Mouse (Mus musculus): ENCODE measurements around the gene Kmt5b. TPM values are rescaled to one million over a fixed set of nuclear protein-coding genes. Genes with fewer than 3 reads are reported as not detected.
A peak's percentile ranks its signal among the peaks of the same experiment; 100 is the strongest.

The Kmt5b gene
- total and polyA plus RNA-seq, 2 experiments from 2014 or later: 38.1 to 103 TPM

- ATAC-seq (no peak), DNase-seq (no peak)
- H3K9ac ChIP-seq: no peak overlapping the region
- H3K4me2 ChIP-seq (ENCODE audit: low read depth): peak overlapping the region; percentile 61
- peaks cover 19% of the 10 kb centered on the region for H3K4me1 ChIP-seq (ENCODE audit: insufficient read depth)
- H3K4me3 ChIP-seq (ENCODE audit: low read depth, low read length): peak overlapping the region; percentile 85
- 95% methylated on average over 10 of the region's 10 CpGs for WGBS
- no peaks in the 10 kb centered on the region for H3K36me3 ChIP-seq (ENCODE audit: insufficient read depth)
- TF ChIP-seq CTCF (IDR thresholded peaks at IDR 0.05; ENCODE audit: low read depth): no peak
- no peaks in the 10 kb centered on the region for H3K9me3 ChIP-seq (ENCODE audit: low read length)
- no peaks in the 10 kb centered on the region for H3K27me3 ChIP-seq (ENCODE audit: insufficient read depth, low read length)
- no peak overlapping the region for H3K27ac ChIP-seq (ENCODE audit: low read depth, low read length)
These were observed 85.9 kb downstream of the Kmt5b start for GRCm38 (mm10) chr19:3853121-3853520.

- H3K27ac ChIP-seq (ENCODE audit: low read depth, low read length): no peak overlapping the region
- H3K9ac ChIP-seq: no peak overlapping the region
- H3K27me3 ChIP-seq (ENCODE audit: insufficient read depth, low read length): no peaks in the 10 kb centered on the region
- H3K4me1 ChIP-seq (ENCODE audit: insufficient read depth): peaks cover 19% of the 10 kb centered on the region
- no peak overlapping the region for H3K4me2 ChIP-seq (ENCODE audit: low read depth)
- no peaks in the 10 kb centered on the region for H3K36me3 ChIP-seq (ENCODE audit: insufficient read depth)
- WGBS: 88% methylated on average over 1 of the region's 1 CpGs
- no peak for ATAC-seq
- no peak for DNase-seq
- TF ChIP-seq CTCF (IDR thresholded peaks at IDR 0.05; ENCODE audit: low read depth): no peak
- no peak overlapping the region for H3K4me3 ChIP-seq (ENCODE audit: low read depth, low read length)
- no peaks in the 10 kb centered on the region for H3K9me3 ChIP-seq (ENCODE audit: low read length)
These were observed 86.7 kb downstream of the Kmt5b start for GRCm38 (mm10) chr19:3853891-3854290.

- no peak for TF ChIP-seq CTCF (IDR thresholded peaks at IDR 0.05; ENCODE audit: low read depth)
- ATAC-seq (no peak), DNase-seq (no peak)
- H3K36me3 ChIP-seq (ENCODE audit: insufficient read depth): no peaks in the 10 kb centered on the region
- WGBS: 60% methylated on average over 6 of the region's 6 CpGs
- no peak overlapping the region for H3K9ac ChIP-seq
- H3K27ac ChIP-seq (ENCODE audit: low read depth, low read length): 0 out of 2 replicates have a peak overlapping the region, but pooled peaks have one; percentile 21
- H3K4me1 ChIP-seq (ENCODE audit: insufficient read depth): peaks cover 19% of the 10 kb centered on the region
- 0 out of 2 replicates have a peak overlapping the region, but pooled peaks have one; percentile 21 for H3K4me2 ChIP-seq (ENCODE audit: low read depth)
- no peaks in the 10 kb centered on the region for H3K27me3 ChIP-seq (ENCODE audit: insufficient read depth, low read length)
- no peaks in the 10 kb centered on the region for H3K9me3 ChIP-seq (ENCODE audit: low read length)
- H3K4me3 ChIP-seq (ENCODE audit: low read depth, low read length): no peak overlapping the region
These were observed 87.9 kb downstream of the Kmt5b start for GRCm38 (mm10) chr19:3855091-3855490.

GRCm38 (mm10) chr19:3855601-3856000 lies 88.4 kb downstream of the Kmt5b start:
- Histone ChIP-seq H3K27me3 (ENCODE audit: insufficient read depth, low read length) (no peaks in the 10 kb centered on the region), H3K9ac (no peak overlapping the region), H3K27ac (ENCODE audit: low read depth, low read length) (0 out of 2 replicates have a peak overlapping the region, but pooled peaks have one; percentile 21), H3K4me2 (ENCODE audit: low read depth) (0 out of 2 replicates have a peak overlapping the region, but pooled peaks have one; percentile 21), H3K9me3 (ENCODE audit: low read length) (no peaks in the 10 kb centered on the region), H3K36me3 (ENCODE audit: insufficient read depth) (no peaks in the 10 kb centered on the region), H3K4me3 (ENCODE audit: low read depth, low read length) (no peak overlapping the region), H3K4me1 (ENCODE audit: insufficient read depth) (peaks cover 19% of the 10 kb centered on the region)
- DNase-seq (no peak), ATAC-seq (no peak)
- 13% methylated on average over 4 of the region's 4 CpGs for WGBS
- TF ChIP-seq CTCF (IDR thresholded peaks at IDR 0.05; ENCODE audit: low read depth): no peak

- Histone ChIP-seq H3K9ac (no peak overlapping the region), H3K27ac (ENCODE audit: low read depth, low read length) (no peak overlapping the region), H3K9me3 (ENCODE audit: low read length) (no peaks in the 10 kb centered on the region), H3K4me1 (ENCODE audit: insufficient read depth) (peaks cover 19% of the 10 kb centered on the region), H3K36me3 (ENCODE audit: insufficient read depth) (no peaks in the 10 kb centered on the region), H3K27me3 (ENCODE audit: insufficient read depth, low read length) (no peaks in the 10 kb centered on the region), H3K4me2 (ENCODE audit: low read depth) (no peak overlapping the region), H3K4me3 (ENCODE audit: low read depth, low read length) (no peak overlapping the region)
- no peak for TF ChIP-seq CTCF (IDR thresholded peaks at IDR 0.05; ENCODE audit: low read depth)
- no peak for DNase-seq
- ATAC-seq: no peak
- WGBS: 59% methylated on average over 3 of the region's 3 CpGs
These were observed 90.0 kb downstream of the Kmt5b start for GRCm38 (mm10) chr19:3857220-3857619.

GRCm38 (mm10) chr19:3862713-3863112 lies 95.5 kb downstream of the Kmt5b start:
- TF ChIP-seq CTCF (IDR thresholded peaks at IDR 0.05; ENCODE audit: low read depth): no peak
- H3K27me3 ChIP-seq (ENCODE audit: insufficient read depth, low read length): no peaks in the 10 kb centered on the region
- H3K27ac ChIP-seq (ENCODE audit: low read depth, low read length): no peak overlapping the region
- H3K4me2 ChIP-seq (ENCODE audit: low read depth): no peak overlapping the region
- no peak for ATAC-seq
- H3K36me3 ChIP-seq (ENCODE audit: insufficient read depth): 0 out of 2 replicates have a peak, but pooled peaks cover 5% of the 10 kb centered on the region
- no peak overlapping the region for H3K4me3 ChIP-seq (ENCODE audit: low read depth, low read length)
- H3K9me3 ChIP-seq (ENCODE audit: low read length): no peaks in the 10 kb centered on the region
- no peak for DNase-seq
- 71% methylated on average over 2 of the region's 2 CpGs for WGBS
- H3K4me1 ChIP-seq (ENCODE audit: insufficient read depth): no peaks in the 10 kb centered on the region
- H3K9ac ChIP-seq: no peak overlapping the region

- no peak overlapping the region for H3K9ac ChIP-seq
- no peak overlapping the region for H3K4me3 ChIP-seq (ENCODE audit: low read depth, low read length)
- H3K4me1 ChIP-seq (ENCODE audit: insufficient read depth): no peaks in the 10 kb centered on the region
- ATAC-seq (no peak), DNase-seq (no peak)
- H3K27ac ChIP-seq (ENCODE audit: low read depth, low read length): no peak overlapping the region
- H3K9me3 ChIP-seq (ENCODE audit: low read length): no peaks in the 10 kb centered on the region
- WGBS: 91% methylated on average over 2 of the region's 2 CpGs
- no peaks in the 10 kb centered on the region for H3K27me3 ChIP-seq (ENCODE audit: insufficient read depth, low read length)
- H3K36me3 ChIP-seq (ENCODE audit: insufficient read depth): 0 out of 2 replicates have a peak, but pooled peaks cover 5% of the 10 kb centered on the region
- H3K4me2 ChIP-seq (ENCODE audit: low read depth): no peak overlapping the region
- peak; percentile 33 for TF ChIP-seq CTCF (IDR thresholded peaks at IDR 0.05; ENCODE audit: low read depth)
These were observed 97.7 kb downstream of the Kmt5b start for GRCm38 (mm10) chr19:3864960-3865359.

Other genes with a start within 250 kb of the Kmt5b start
- 103 and 110 TPM in 2 replicates for gene Ppp6r3, start 191.7 kb upstream of the Kmt5b start, total RNA-seq (2014; rRNA removed)
- gene Ppp6r3, start 191.7 kb upstream of the Kmt5b start, polyA plus RNA-seq (2015; fragmentation: Nextera tagmentation; extraction: Ambion mirVana): 18.1 and 28.6 TPM in 2 replicates
- gene Lrp5, start 80.9 kb upstream of the Kmt5b start, total RNA-seq (2014; rRNA removed): 7.9 and 11.1 TPM in 2 replicates
- 0.50 and 0.56 TPM in 2 replicates for gene Lrp5, start 80.9 kb upstream of the Kmt5b start, polyA plus RNA-seq (2015; fragmentation: Nextera tagmentation; extraction: Ambion mirVana)
- gene 1810055G02Rik, start 59.1 kb upstream of the Kmt5b start, total RNA-seq (2014; rRNA removed): 33.6 and 37.2 TPM in 2 replicates
- 38.4 and 39.0 TPM in 2 replicates for gene 1810055G02Rik, start 59.1 kb upstream of the Kmt5b start, polyA plus RNA-seq (2015; fragmentation: Nextera tagmentation; extraction: Ambion mirVana)
- 67.0 and 69.4 TPM in 2 replicates for gene Chka, start 84.4 kb downstream of the Kmt5b start, total RNA-seq (2014; rRNA removed)
- gene Chka, start 84.4 kb downstream of the Kmt5b start, polyA plus RNA-seq (2015; fragmentation: Nextera tagmentation; extraction: Ambion mirVana): 49.4 and 53.9 TPM in 2 replicates
- gene Tcirg1, start 139.7 kb downstream of the Kmt5b start, total RNA-seq (2014; rRNA removed): 21.4 and 23.5 TPM in 2 replicates
- gene Tcirg1, start 139.7 kb downstream of the Kmt5b start, polyA plus RNA-seq (2015; fragmentation: Nextera tagmentation; extraction: Ambion mirVana): 9.3 and 9.9 TPM in 2 replicates
- 137 and 148 TPM in 2 replicates for gene Ndufs8, start 145.4 kb downstream of the Kmt5b start, total RNA-seq (2014; rRNA removed)
- 261 and 281 TPM in 2 replicates for gene Ndufs8, start 145.4 kb downstream of the Kmt5b start, polyA plus RNA-seq (2015; fragmentation: Nextera tagmentation; extraction: Ambion mirVana)
- gene Aldh3b1, start 162.4 kb downstream of the Kmt5b start, total RNA-seq (2014; rRNA removed): 1.7 and 4.2 TPM in 2 replicates
- 3.6 and 4.1 TPM in 2 replicates for gene Aldh3b1, start 162.4 kb downstream of the Kmt5b start, polyA plus RNA-seq (2015; fragmentation: Nextera tagmentation; extraction: Ambion mirVana)
- gene Unc93b1, start 167.8 kb downstream of the Kmt5b start, total RNA-seq (2014; rRNA removed): 8.6 and 10.8 TPM in 2 replicates
- gene Unc93b1, start 167.8 kb downstream of the Kmt5b start, polyA plus RNA-seq (2015; fragmentation: Nextera tagmentation; extraction: Ambion mirVana): 10.6 and 13.2 TPM in 2 replicates
- not detected in 2 replicates for gene Aldh3b3, start 191.2 kb downstream of the Kmt5b start, total RNA-seq (2014; rRNA removed)
- gene Aldh3b3, start 191.2 kb downstream of the Kmt5b start, polyA plus RNA-seq (2015; fragmentation: Nextera tagmentation; extraction: Ambion mirVana): not detected in 2 replicates
- gene Aldh3b2, start 204.9 kb downstream of the Kmt5b start, total RNA-seq (2014; rRNA removed): 1.5 and 2.7 TPM in 2 replicates
- 1.8 and 1.9 TPM in 2 replicates for gene Aldh3b2, start 204.9 kb downstream of the Kmt5b start, polyA plus RNA-seq (2015; fragmentation: Nextera tagmentation; extraction: Ambion mirVana)
- 2.2 and 2.5 TPM in 2 replicates for gene Acy3, start 219.1 kb downstream of the Kmt5b start, total RNA-seq (2014; rRNA removed)
- 2.2 and 2.8 TPM in 2 replicates for gene Acy3, start 219.1 kb downstream of the Kmt5b start, polyA plus RNA-seq (2015; fragmentation: Nextera tagmentation; extraction: Ambion mirVana)
- gene Tbx10, start 225.3 kb downstream of the Kmt5b start, total RNA-seq (2014; rRNA removed): not detected in 2 replicates
- gene Tbx10, start 225.3 kb downstream of the Kmt5b start, polyA plus RNA-seq (2015; fragmentation: Nextera tagmentation; extraction: Ambion mirVana): not detected in 2 replicates
- gene Nudt8, start 233.2 kb downstream of the Kmt5b start, total RNA-seq (2014; rRNA removed): 26.7 and 30.8 TPM in 2 replicates
- 36.3 and 40.4 TPM in 2 replicates for gene Nudt8, start 233.2 kb downstream of the Kmt5b start, polyA plus RNA-seq (2015; fragmentation: Nextera tagmentation; extraction: Ambion mirVana)
- gene Gm49405, start 233.2 kb downstream of the Kmt5b start, total RNA-seq (2014; rRNA removed): 7.8 and 8.5 TPM in 2 replicates
- 2.1 and 2.6 TPM in 2 replicates for gene Gm49405, start 233.2 kb downstream of the Kmt5b start, polyA plus RNA-seq (2015; fragmentation: Nextera tagmentation; extraction: Ambion mirVana)
- 16.0 and 17.8 TPM in 2 replicates for gene Doc2g, start 235.9 kb downstream of the Kmt5b start, total RNA-seq (2014; rRNA removed)
- gene Doc2g, start 235.9 kb downstream of the Kmt5b start, polyA plus RNA-seq (2015; fragmentation: Nextera tagmentation; extraction: Ambion mirVana): 5.7 and 6.3 TPM in 2 replicates
- gene Ndufv1, start 245.4 kb downstream of the Kmt5b start, total RNA-seq (2014; rRNA removed): 250 and 281 TPM in 2 replicates
- gene Ndufv1, start 245.4 kb downstream of the Kmt5b start, polyA plus RNA-seq (2015; fragmentation: Nextera tagmentation; extraction: Ambion mirVana): 268 TPM in 2 replicates

All from forebrain, postnatal 0 days (tissue).